Mouse (Mus musculus): ENCODE measurements at regions not wholly inside any gene's neighbourhood (a gene's known extent, or its start where the extent isn't known, plus 50 kb on each side); places are given as distances from the start of the nearest gene placed in this dataset.

DNA sequence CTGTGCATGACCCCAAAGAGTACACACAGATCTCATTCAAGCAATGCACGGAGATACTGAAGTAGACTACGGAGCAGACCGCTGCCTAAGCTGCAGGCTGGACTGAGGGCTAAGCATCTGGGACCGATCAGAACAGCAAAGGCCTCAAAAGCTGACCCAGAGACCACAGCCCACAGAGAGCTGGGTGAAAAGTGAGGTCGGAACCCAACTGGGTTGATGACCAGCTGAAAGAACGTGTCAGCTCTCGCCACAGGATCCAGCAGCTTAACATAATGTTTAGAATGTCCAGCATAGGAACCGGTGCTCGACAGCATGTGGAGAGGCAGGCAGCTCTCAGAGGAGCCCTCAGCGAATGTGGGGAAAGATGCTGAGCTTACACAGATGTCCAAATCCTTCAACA, 67.4 kb upstream of the Prok2 start:
- TF ChIP-seq CTCF (IDR thresholded peaks at IDR 0.05; ENCODE audit: low read depth) (no peak), EP300 (IDR thresholded peaks at IDR 0.05; ENCODE audit: low read depth) (no peak)
